Comparison of ENCODE assay signal across 23 mouse cellular contexts in the genomic region with DNA sequence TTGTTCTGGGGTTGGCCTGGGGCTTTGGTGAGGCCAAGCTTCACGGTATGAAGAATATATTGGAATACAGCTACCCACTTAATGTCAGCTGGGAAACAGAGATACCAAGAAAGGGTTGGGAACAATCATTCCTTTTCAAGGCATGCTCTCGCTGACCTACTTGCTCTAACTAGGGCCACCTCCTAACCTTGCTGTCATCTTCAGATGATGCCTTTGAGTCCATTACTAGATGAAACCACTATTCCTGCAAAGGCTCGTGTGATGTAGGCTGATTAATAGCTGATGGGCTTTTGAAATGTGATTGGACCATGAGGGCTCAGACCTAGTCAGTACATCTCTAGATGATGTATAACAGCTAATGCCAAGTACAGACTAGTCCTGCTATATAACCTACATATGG. TPM values are rescaled to one million over a fixed set of nuclear protein-coding genes. Genes with fewer than 3 reads are reported as not detected.
DNase-seq lines count a peak whose midpoint lies in the region; ATAC-seq and TF ChIP-seq lines count a peak whose summit lies in the region.
"Had no signal": no experiment of that assay in that cellular context is flagged by ENCODE, and none has a peak within 500 bp of the region (broad histone marks: within the 10 kb centered on the region; RNA-seq: fewer than 3 reads in every experiment).

No protein-coding gene starts in this region.

- H3K9ac ChIP-seq in heart, adult 2 months (ENCODE audit: low read depth, low read length) = no peak overlapping the region
- no peak overlapping the region for H3K9ac ChIP-seq in heart, embryonic 13.5 days
- H3K9ac ChIP-seq in heart, embryonic 11.5 days (ENCODE audit: low read depth, low read length) = no peak overlapping the region
- H3K9ac ChIP-seq in heart, postnatal 0 days (replicated peaks; ENCODE audit: low read depth, low read length) = no peak overlapping the region
- H3K9ac ChIP-seq: embryonic facial prominence, embryonic 12.5 days; embryonic facial prominence, embryonic 15.5 days; forebrain, postnatal 0 days; hindbrain, embryonic 12.5 days; hindbrain, embryonic 15.5 days had no signal

- no peaks in the 10 kb centered on the region for H3K27me3 ChIP-seq in heart, adult 2 months (ENCODE audit: control insufficient read depth, insufficient read depth, low read length)
- H3K27me3 ChIP-seq in heart, embryonic 13.5 days (replicated peaks) = no peaks in the 10 kb centered on the region
- no peaks in the 10 kb centered on the region for H3K27me3 ChIP-seq in heart, embryonic 11.5 days (ENCODE audit: control insufficient read depth, insufficient read depth, low read length)
- no peaks in the 10 kb centered on the region for H3K27me3 ChIP-seq in heart, postnatal 0 days (ENCODE audit: control insufficient read depth, insufficient read depth, low read length)
- H3K27me3 ChIP-seq: embryonic facial prominence, embryonic 12.5 days; embryonic facial prominence, embryonic 15.5 days; hindbrain, embryonic 12.5 days; hindbrain, embryonic 15.5 days had no signal

- ATAC-seq in heart, embryonic 13.5 days (ENCODE audit: extremely low read depth, insufficient number of reproducible peaks, low FRiP score, low TSS enrichment) = no peak
- no peak for ATAC-seq in heart, embryonic 11.5 days (replicated peaks; ENCODE audit: insufficient number of reproducible peaks, low FRiP score, low TSS enrichment)
- ATAC-seq in heart, postnatal 0 days (ENCODE audit: insufficient read depth, low read depth) = no peak
- ATAC-seq: CD4-positive, CD25-positive, alpha-beta regulatory T cell, adult 4 months; forebrain, embryonic 14.5 days; forebrain, postnatal 0 days; intestine, postnatal 0 days had no signal

- no peak for TF ChIP-seq CTCF in heart, adult 2 months (IDR thresholded peaks at IDR 0.05)
- TF ChIP-seq CTCF in heart, postnatal 0 days (IDR thresholded peaks at IDR 0.05; ENCODE audit: low read depth) = no peak
- TF ChIP-seq CTCF in lung, adult 2 months (IDR thresholded peaks at IDR 0.05; ENCODE audit: insufficient read depth, low read length) = no peak

- no peaks in the 10 kb centered on the region for H3K79me2 ChIP-seq in heart, adult 2 months (replicated peaks; ENCODE audit: control insufficient read depth, insufficient read depth, low read length)

- intact Hi-C loops in heart, adult 2 months (cut with DNase I) = no loop called here

- H3K4me3 ChIP-seq in heart, adult 2 months = no peak overlapping the region
- no peak overlapping the region for H3K4me3 ChIP-seq in heart, embryonic 13.5 days
- no peak overlapping the region for H3K4me3 ChIP-seq in heart, embryonic 11.5 days (ENCODE audit: low read depth, low read length)
- no peak overlapping the region for H3K4me3 ChIP-seq in heart, postnatal 0 days (ENCODE audit: low read depth, low read length)
- no peak overlapping the region for H3K4me3 ChIP-seq in lung, adult 2 months (replicated peaks; ENCODE audit: extremely low read depth, low read depth, low read length)
- H3K4me3 ChIP-seq: embryonic facial prominence, embryonic 12.5 days; embryonic facial prominence, embryonic 15.5 days; hindbrain, embryonic 12.5 days; hindbrain, embryonic 15.5 days had no signal

- 85% methylated on average over 3 of the region's 3 CpGs for WGBS in heart, adult 2 months
- 81% methylated on average over 3 of the region's 3 CpGs for WGBS in heart, embryonic 13.5 days
- 85% methylated on average over 3 of the region's 3 CpGs for WGBS in heart, embryonic 11.5 days (ENCODE audit: insufficient replicate concordance)
- 80% methylated on average over 3 of the region's 3 CpGs for WGBS in heart, postnatal 0 days
- WGBS in lung, adult 2 months = 86% methylated on average over 3 of the region's 3 CpGs

- no peak for DNase-seq in heart, adult 2 months
- DNase-seq in heart, adult 18-20 months = no peak
- DNase-seq in heart, postnatal 0 days (ENCODE audit: low spot score) = no peak
- DNase-seq in heart, postnatal 4 days = no peak
- DNase-seq in lung, adult 2 months = no peak
- DNase-seq: adrenal gland, adult 2 months; adrenal gland, postnatal 14 days; cerebellum, adult 11 months; cerebellum, adult 2 months; cerebellum, adult 9-11 months; cerebellum, postnatal 25 days; forebrain, postnatal 0 days; gastrocnemius, postnatal 25 days; kidney, adult 2 months had no signal

- no peak overlapping the region for H3K4me2 ChIP-seq in heart, embryonic 13.5 days
- no peak overlapping the region for H3K4me2 ChIP-seq in heart, embryonic 11.5 days
- H3K4me2 ChIP-seq in heart, postnatal 0 days (ENCODE audit: low read depth, low read length) = no peak overlapping the region
- H3K4me2 ChIP-seq: embryonic facial prominence, embryonic 12.5 days; embryonic facial prominence, embryonic 15.5 days; hindbrain, embryonic 12.5 days; hindbrain, embryonic 15.5 days had no signal

- TF ChIP-seq POLR2A in heart, adult 2 months (IDR thresholded peaks at IDR 0.05; ENCODE audit: insufficient read depth, low read depth, low read length) = no peak
- no peak for TF ChIP-seq POLR2A in lung, adult 2 months (IDR thresholded peaks at IDR 0.05; ENCODE audit: borderline replicate concordance, extremely low read depth, low read depth, low read length)

- no peaks in the 10 kb centered on the region for H3K36me3 ChIP-seq in heart, adult 2 months (ENCODE audit: control insufficient read depth, insufficient read depth, low read length)
- no peaks in the 10 kb centered on the region for H3K36me3 ChIP-seq in heart, embryonic 13.5 days
- no peaks in the 10 kb centered on the region for H3K36me3 ChIP-seq in heart, embryonic 11.5 days (ENCODE audit: control insufficient read depth, insufficient read depth, low read length)
- no peaks in the 10 kb centered on the region for H3K36me3 ChIP-seq in heart, postnatal 0 days (replicated peaks; ENCODE audit: control insufficient read depth, insufficient read depth, low read length)
- H3K36me3 ChIP-seq: embryonic facial prominence, embryonic 12.5 days; embryonic facial prominence, embryonic 15.5 days; hindbrain, embryonic 12.5 days; hindbrain, embryonic 15.5 days had no signal

- H3K4me1 ChIP-seq in heart, adult 2 months (ENCODE audit: control insufficient read depth, insufficient read depth, low read length) = peaks cover 19% of the 10 kb centered on the region
- H3K4me1 ChIP-seq in heart, embryonic 13.5 days = peaks cover 64% of the 10 kb centered on the region
- peaks cover 41% of the 10 kb centered on the region for H3K4me1 ChIP-seq in heart, embryonic 11.5 days (ENCODE audit: control insufficient read depth, insufficient read depth, low read length)
- H3K4me1 ChIP-seq in heart, postnatal 0 days (ENCODE audit: control insufficient read depth, insufficient read depth) = peaks cover 39% of the 10 kb centered on the region
- H3K4me1 ChIP-seq in lung, adult 2 months (ENCODE audit: control insufficient read depth, insufficient read depth, low read length) = no peaks in the 10 kb centered on the region
- H3K4me1 ChIP-seq: hindbrain, embryonic 15.5 days had no signal

- H3K9me3 ChIP-seq in heart, embryonic 13.5 days = no peaks in the 10 kb centered on the region
- H3K9me3 ChIP-seq in heart, embryonic 11.5 days (replicated peaks; ENCODE audit: control insufficient read depth, low read length) = no peaks in the 10 kb centered on the region
- no peaks in the 10 kb centered on the region for H3K9me3 ChIP-seq in heart, postnatal 0 days (replicated peaks; ENCODE audit: control insufficient read depth, low read length)
- H3K9me3 ChIP-seq: embryonic facial prominence, embryonic 12.5 days; embryonic facial prominence, embryonic 15.5 days; hindbrain, embryonic 12.5 days; hindbrain, embryonic 15.5 days had no signal

- peak overlapping the region; percentile 84 for H3K27ac ChIP-seq in heart, adult 2 months
- peak overlapping the region; percentile 63 for H3K27ac ChIP-seq in heart, embryonic 13.5 days (replicated peaks)
- H3K27ac ChIP-seq in heart, embryonic 11.5 days (ENCODE audit: low read depth, low read length) = no peak overlapping the region
- peak overlapping the region; percentile 73 for H3K27ac ChIP-seq in heart, postnatal 0 days (ENCODE audit: low read depth)
- H3K27ac ChIP-seq: embryonic facial prominence, embryonic 12.5 days; embryonic facial prominence, embryonic 15.5 days; hindbrain, embryonic 12.5 days; hindbrain, embryonic 15.5 days had no signal

- no peak for TF ChIP-seq EP300 in heart, adult 2 months (IDR thresholded peaks at IDR 0.05; ENCODE audit: insufficient read depth, low read depth, low read length)
- TF ChIP-seq EP300 in heart, postnatal 0 days (IDR thresholded peaks at IDR 0.05; ENCODE audit: low read depth) = no peak

RNA-seq across cellular contexts. Expression of gene Gadd45g, which starts 33.1 kb away (rescaled TPM):
- 10 to 100 TPM in 1 of 2 experiments, 1 to 10 TPM in 1; 8.2 to 19.0 TPM for total RNA-seq in heart, adult 2 months (2021)
- 19.7 and 24.3 TPM in 2 replicates for polyA plus RNA-seq in heart, adult 2 months (2012; rRNA removed)
- total RNA-seq in heart, adult 18-20 months (2021) = 10 to 100 TPM; 11.7 to 13.8 TPM
- polyA plus RNA-seq in heart, embryonic 13.5 days (2015; fragmentation: Nextera tagmentation; extraction: Ambion mirVana) = 51.2 and 51.8 TPM in 2 replicates
- polyA plus RNA-seq in heart, embryonic 11.5 days (2014; fragmentation: Nextera tagmentation; extraction: Ambion mirVana) = 45.3 and 48.9 TPM in 2 replicates
- total RNA-seq in heart, postnatal 0 days (2014; rRNA removed; ENCODE audit: low replicate concordance) = 18.7 and 30.4 TPM in 2 replicates
- polyA plus RNA-seq in heart, postnatal 0 days (2015; fragmentation: Nextera tagmentation; extraction: Ambion mirVana) = 33.2 and 46.6 TPM in 2 replicates
- total RNA-seq in heart, postnatal 4 days (2021) = 10 to 100 TPM; 23.8 to 29.4 TPM
- 43.5 and 60.1 TPM in 2 replicates for polyA plus RNA-seq in lung, adult 2 months (2012; rRNA removed)
